Mouse (Mus musculus) layer of hippocampus, adult 11-12 months (tissue): ENCODE measurements around the gene Timeless.
"Not testable (repeated sequence)": the region's sequence is repeated elsewhere in the genome, so short reads cannot be mapped to it uniquely, and the experiment has no call there.

Experiments
- DNase-seq: peaks from one replicate; pipeline ENCODE4 v3.0.0; 2022; ENCODE audit warnings: low spot score

The Timeless gene

GRCm38 (mm10) chr10:128256328-128256727, 24.5 kb downstream of the Timeless start:
- no peak for DNase-seq

- no peak for DNase-seq
Measured at GRCm38 (mm10) chr10:128258953-128259352, 27.1 kb downstream of the Timeless start.

- no peak for DNase-seq
Measured at GRCm38 (mm10) chr10:128259946-128260345, 28.1 kb downstream of the Timeless start.

DNA sequence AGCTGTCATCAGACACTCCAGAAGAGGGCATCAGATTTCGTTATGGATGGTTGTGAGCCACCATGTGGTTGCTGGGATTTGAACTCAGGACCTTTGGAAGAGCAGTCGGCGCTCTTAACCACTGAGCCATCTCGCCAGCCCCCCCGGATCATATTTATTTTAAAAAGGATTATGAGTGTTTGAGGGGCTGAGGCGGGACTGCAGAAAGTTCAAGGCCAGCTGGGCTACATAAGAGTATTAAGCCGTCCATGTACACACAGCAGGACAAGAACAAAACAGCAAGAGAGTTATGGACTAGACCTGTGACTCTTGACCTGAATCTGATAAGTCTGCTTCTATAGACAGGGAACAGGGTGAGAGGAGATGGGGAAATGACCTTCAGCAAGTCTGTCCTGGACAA, 28.5 kb downstream of the Timeless start:
- not testable (repeated sequence) for DNase-seq

DNA sequence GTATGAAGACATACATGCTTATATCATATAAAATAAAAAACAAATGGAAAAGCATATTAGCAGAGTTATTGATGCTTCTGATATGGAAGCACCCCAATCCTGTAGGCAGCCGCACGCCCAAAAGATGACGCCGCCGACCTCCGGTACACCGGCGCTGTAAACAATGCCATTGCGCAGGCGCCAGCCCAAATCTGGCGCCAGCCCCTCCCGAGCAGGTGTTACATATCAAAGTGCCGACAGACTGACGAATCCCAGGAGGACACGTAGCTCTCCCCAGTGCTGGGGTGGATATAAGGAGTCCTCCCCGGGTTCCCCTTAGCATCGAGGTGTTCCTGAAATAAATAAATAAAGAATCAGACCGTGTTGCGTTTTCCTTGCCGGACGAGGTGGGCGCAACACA, 30.4 kb downstream of the Timeless start:
- no peak for DNase-seq

GRCm38 (mm10) chr10:128263393-128264310, 31.8 kb downstream of the Timeless start:
- DNase-seq = no peak

GRCm38 (mm10) chr10:128268371-128268770, 36.5 kb downstream of the Timeless start, which contains the start of gene Apof:
Gene Apof, plus strand, starts transcription at chr10:128268671.
- no peak for DNase-seq

DNA sequence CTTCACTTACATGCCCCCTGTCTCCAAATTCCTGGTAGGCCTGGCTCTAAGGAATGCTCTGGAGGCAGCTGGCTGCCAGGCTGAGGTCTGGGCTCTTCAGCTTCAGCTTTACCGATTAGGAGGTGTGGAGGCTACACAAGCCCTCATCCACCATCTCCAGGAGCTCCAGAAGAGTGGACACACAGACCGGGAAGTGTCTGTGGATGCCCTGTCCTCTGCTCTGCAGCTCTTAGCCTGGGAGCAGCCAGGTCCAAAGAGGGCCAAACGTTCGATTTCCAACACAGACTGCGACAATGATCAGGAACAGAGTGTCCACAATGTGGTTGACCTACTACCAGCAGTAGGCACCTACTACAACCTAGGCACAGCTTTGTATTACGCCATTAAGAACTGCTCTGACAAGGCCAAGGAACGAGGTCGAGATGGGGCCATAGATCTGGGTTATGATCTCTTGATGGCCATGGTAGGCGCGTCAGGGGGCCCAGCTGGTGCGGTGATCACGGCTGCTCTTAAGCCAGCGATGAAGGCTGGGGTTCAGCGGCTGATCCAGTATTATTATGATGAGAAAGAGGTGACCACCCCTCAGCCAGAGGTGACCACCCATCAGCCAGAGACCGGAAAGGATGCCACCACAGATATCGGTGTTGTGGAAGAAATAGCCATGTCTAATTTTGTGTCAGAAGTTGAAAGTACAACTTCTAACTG, 37.5 kb downstream of the Timeless start:
- DNase-seq = peak; percentile 11

GRCm38 (mm10) chr10:128270287-128270841, 38.5 kb downstream of the Timeless start, which contains the start of gene Stat2:
Gene Stat2, plus strand, starts transcription at chr10:128270559.
- peak; percentile 97 for DNase-seq

GRCm38 (mm10) chr10:128270866-128271265, 39.0 kb downstream of the Timeless start:
- no peak for DNase-seq

DNA sequence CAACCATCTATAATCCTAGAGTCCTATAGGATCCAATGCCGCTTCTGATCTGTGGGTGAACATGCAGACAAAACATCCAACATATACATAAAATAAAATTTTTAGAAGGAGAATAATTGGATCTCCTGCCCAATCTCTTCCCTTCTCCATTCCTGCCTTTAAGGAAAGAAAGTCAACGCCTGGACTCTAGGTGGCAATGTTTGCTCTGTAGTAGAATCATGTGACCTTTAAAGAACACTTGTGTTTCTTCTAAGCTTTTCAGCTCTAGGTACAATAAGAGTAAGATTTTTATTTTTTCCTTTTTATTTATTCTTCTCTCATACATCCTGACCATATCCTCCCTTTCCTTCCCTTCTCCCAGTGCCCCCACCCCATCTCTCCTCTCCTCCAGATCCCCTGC, 40.0 kb downstream of the Timeless start:
- no peak for DNase-seq

DNA sequence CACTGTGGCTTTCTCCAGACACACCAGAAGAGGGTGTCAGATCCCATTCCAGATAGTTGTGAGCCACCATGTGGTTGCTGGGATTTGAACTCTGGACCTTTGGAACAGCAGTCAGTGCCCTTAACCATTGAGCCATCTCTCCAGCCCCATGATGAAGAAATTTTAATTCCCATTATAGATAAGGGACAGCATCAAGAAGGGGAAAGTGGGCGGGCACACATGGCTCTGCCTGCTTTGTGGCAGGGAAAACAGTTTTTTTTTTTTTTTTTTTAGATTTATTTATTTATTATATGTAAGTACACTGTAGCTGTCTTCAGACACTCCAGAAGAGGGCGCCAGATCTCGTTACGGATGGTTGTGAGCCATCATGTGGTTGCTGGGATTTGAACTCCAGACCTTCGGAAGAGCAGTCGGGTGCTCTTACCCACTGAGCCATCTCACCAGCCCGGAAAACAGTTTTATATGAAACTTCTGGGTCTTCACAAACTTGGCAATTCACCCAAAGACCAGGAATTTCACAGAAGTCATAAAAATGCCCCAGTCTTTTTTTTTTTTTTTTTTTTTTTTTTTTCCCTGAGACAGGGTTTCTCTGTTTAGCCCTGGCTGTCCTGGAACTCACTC, 41.1 kb downstream of the Timeless start:
- DNase-seq = not testable (repeated sequence)

DNA sequence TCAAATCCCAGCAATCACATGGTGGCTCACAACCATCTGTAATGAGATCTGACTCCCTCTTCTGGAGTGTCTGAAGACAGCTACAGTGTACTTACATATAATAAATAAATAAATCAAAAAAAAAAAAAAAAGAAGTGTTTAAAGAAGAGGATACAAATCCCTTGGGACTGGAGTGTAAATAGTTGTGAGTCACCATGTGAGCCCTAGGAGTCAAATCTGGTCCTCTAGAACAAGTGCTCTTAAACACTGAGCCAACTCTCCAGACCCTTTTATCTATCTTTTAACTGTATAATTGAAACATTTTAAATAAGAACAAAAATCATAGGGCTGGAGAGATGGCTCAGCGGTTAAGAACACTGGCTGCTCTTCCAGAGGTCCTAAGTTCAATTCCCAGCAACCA, 43.5 kb downstream of the Timeless start:
- DNase-seq = not testable (repeated sequence)

DNA sequence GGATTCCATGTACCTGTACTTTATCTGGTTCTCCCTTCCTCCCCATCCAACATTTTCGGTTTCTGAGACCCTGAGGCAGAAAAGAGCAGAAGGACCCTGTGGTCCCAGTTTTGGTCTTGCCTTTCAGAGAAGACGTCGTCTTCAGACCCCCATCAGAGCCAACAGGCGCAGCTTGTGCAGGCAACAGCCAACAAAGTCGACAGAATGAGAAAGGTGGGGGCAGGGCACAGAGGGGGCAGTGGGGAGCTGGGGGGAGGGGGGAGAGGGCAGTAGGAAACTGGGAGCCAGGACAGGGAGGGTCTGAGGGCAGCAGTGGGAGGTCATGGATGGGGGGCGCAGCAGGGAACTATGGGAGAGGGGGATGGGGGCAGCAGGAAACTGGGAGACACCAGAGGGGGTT, 46.3 kb downstream of the Timeless start:
- no peak for DNase-seq

DNA sequence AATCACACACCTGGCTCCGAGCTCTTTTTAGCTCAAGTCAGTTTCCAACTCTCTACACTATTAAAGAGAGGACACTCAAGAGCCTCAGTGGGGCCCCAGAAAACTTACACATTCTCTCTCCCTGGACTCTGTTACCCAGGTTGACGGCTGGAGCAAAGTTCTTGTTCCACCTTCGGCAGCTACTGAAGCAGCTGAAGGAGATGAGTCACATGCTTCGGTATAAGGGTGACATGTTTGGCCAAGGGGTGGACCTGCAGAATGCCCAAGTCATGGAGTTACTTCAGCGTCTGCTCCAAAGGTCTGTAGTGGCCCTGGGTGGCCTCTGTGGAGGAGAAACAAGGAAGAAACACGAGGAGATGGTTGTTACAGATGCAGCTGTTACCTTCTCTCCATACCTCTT, 49.1 kb downstream of the Timeless start:
- no peak for DNase-seq

DNA sequence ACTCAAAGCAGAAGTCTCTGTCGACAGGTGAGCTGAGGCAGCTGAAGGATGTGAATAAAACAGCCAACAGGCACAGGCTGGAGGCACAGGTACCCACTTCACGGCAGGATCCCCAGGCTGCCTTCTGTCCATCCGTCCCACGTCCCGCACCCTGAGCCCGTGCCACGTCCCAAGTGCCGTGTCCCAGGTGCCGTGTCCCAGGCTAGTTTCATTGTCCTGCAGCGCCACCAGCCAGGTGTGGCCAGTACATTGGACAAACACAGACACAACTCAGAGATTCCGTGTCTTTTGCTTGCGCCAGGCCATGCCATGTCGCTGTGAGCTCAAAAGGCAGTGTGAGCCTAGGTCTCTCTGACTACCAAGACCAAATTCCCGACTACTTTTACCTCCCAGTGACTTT, 49.8 kb downstream of the Timeless start:
- DNase-seq = no peak

DNA sequence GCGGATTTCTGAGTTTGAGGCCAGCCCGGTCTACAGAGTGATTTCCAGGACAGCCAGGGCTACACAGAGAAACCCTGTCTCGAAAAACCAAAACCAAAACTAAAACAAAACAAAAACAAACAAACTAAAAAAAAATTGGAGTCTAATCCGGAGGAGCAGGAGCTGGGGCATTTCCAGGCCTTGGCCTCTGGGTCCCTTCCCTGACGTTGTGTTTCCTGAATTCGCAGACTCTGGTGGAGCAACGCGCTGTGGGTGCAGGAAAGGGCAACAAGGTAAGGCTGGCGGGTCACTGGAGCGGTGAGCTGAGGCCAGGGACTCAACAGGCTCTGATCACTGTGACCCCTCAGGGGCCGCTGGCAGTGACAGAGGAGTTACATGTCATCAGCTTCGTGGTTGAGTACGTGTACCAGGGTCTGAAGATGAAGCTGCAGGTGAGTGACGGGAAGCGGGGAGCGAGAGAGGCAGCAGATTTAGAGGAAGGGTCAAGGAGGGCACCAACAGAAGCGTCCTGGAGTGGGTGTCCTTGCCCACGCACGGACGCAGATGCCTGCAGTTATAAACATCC, 51.1 kb downstream of the Timeless start:
- no peak for DNase-seq

DNA sequence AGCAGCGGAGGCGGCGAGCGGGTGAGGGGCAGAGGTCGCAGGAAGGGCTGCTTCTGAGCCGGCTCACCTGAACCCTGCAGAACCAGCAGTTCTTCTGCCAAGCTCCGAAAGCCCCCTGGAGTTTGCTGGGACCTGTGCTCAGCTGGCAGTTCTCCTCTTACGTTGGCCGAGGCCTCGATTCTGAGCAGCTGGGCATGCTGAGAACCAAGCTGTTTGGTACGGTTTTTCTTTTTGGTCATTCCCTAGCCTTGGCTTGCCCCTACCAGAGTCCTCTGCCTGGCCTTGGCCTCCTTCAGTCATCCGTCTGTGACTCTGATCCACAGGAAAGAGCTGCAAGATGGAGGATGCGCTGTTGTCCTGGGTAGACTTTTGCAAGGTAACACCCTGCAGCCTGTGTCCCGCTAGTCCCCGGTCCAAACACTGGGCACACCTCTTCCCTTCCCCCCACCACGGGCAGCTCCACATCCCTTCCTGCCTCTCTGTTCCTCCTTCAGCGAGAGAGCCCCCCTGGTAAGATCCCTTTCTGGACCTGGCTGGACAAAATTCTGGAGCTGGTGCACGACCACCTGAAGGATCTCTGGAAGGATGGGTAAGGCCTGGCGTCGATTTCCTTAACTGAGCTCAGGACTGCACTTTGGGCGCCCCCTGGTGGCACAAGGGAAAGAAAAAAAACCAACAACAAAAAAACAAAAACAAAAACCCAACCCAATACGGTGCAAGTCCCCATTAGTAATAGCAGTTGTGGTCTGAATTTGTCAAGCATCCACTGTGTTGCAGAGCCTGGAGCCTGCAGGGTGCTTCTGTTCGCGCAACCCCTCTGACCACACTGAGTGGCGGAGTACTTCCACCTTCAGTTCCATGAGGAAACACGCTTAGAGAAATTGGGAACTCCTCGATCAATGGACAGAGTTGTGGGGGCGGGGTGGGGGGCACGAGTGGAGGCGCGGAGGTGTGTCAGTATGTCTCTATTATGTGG, 52.0 kb downstream of the Timeless start:
- DNase-seq = peak; percentile 48

- not testable (repeated sequence) for DNase-seq
Measured at GRCm38 (mm10) chr10:128290594-128290993, 58.7 kb downstream of the Timeless start.

DNA sequence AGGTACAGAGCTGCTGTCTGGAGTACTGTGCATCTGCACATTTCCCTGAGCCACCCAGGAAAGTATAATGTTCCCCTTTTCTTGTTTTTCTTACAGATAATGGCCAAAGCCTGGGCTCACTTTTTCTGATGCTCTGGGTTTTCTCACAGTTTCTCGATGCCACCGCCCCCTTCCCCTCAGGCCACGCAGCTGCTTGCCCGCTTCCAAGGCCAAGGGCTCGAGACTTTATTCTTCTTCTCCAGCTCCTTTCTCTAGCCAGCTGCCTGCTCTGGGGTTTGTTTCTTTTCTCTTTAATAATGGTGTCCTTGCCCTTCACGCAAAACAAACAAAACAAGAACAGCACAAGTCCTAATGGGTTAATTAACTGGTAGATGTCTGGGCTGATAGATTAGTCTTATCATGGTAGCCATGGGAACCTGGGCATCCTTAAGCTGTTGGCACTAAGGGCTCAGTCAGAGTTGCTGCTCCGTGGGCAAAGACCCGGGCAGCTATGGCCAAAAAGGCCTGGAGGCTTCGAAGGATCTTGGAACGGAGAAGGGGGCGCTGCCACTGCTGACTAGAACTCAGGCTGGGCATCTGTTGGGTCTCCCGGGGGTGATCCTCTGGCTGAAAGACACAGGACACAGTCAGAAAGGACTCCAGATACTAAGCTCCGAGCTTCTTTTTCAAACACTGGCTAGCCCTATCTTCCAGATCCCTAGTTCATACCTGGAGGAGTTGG, 64.7 kb downstream of the Timeless start:
- no peak for DNase-seq
